Mouse (Mus musculus): ENCODE results near the gene Bicc1. TPM values are rescaled to one million over a fixed set of nuclear protein-coding genes. Genes with fewer than 3 reads are reported as not detected.
A peak's percentile ranks its signal among the peaks of the same experiment; 100 is the strongest.

The Bicc1 gene
- polyA plus RNA-seq (2012; ENCODE audit: insufficient read depth, low replicate concordance): 0.01 TPM in 1 of 2 replicates, not detected in the other

DNA sequence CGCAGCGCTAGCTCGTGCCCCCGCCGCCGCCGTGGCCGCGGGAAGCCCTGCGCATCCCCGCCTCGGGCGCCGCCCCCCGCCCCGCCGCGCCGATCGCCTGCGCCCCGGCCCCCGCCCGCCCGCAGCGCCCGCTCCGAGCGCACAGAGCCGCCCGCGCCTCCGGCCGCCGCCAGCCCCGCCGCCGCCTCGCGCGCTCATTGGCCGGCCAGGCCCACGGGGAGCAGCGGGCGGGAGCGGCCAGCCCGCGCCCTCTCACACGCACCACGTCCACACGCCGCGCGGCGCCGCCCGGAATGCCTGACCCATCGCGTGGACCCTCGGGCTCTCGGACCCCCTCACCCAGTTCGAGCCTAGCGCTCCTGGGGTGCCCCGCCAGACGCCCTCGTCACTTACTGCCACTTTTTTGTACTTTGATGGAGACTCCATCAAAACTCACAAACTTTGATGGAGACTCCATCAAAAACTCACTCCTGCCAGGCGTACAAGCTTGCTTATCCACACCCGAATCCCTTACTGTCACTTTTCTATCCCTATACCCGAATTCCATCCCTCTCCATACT lies at the start of gene Bicc1:
Bicc1 (minus strand) TSS at position 25 of the 560 bp plus-strand sequence.
- peak within 1 kb of the TSS; percentile 82 for H3K4me3 ChIP-seq (replicated peaks)
- peaks cover 37% of the 10 kb centered on the region for H3K27me3 ChIP-seq (replicated peaks)
- H3K9me3 ChIP-seq: peaks cover 25% of the 10 kb centered on the region
- no peaks in the 10 kb centered on the region for H3K36me3 ChIP-seq (replicated peaks; ENCODE audit: low read length)
- H3K4me1 ChIP-seq: peaks cover 10% of the 10 kb centered on the region
- TF ChIP-seq GATA1 (IDR thresholded peaks at IDR 0.05; ENCODE audit: borderline replicate concordance, low read length): no peak
- no peak for TF ChIP-seq FLI1 (IDR thresholded peaks at IDR 0.05; ENCODE audit: low read length)

DNA sequence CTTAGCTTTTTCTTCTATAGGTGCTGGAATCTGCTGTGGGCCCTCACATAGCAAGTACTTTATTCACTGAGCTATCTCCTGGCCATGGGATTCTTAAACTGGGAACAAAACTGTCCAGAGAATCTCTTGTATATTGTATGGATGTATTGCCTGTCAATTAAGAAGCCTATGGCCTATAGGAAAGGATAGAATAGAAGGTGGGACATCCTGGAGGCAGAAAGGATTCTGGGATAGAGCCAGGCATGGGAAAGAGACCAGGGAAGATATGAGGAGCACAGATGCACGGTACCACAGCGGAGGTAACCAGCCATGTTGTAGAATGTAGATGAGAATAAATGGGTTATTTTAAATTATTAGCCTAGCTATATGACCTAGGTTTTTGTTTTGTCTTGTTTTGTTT lies 42.0 kb upstream of the Bicc1 start:
- H3K4me1 ChIP-seq: no peaks in the 10 kb centered on the region
- H3K9me3 ChIP-seq: peaks cover 37% of the 10 kb centered on the region
- no peak for TF ChIP-seq GATA1 (IDR thresholded peaks at IDR 0.05; ENCODE audit: borderline replicate concordance, low read length)
- no peak for TF ChIP-seq FLI1 (IDR thresholded peaks at IDR 0.05; ENCODE audit: low read length)
- no peaks in the 10 kb centered on the region for H3K36me3 ChIP-seq (replicated peaks; ENCODE audit: low read length)
- H3K27me3 ChIP-seq (replicated peaks): no peaks in the 10 kb centered on the region
- no peak overlapping the region for H3K4me3 ChIP-seq (replicated peaks)

DNA sequence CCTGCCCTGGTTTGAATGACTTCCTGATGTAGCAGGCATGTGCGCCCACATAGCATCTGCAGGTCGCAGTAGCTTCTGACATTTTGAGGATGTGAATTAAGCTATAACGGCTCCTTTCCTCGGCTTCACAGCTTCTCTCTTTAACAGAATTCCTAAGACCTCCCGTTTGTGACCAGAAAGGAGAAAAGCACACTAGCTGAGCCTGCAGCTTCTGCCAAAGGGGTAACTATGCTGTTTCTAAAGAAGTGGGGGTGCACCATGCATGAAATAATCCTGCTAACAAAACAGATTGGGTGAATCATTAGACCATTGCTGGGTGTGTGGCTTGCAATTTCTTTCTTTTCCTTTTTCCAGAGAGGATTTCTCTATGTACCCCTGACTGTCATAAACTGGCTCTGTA lies 41.5 kb upstream of the Bicc1 start:
- no peak overlapping the region for H3K4me3 ChIP-seq (replicated peaks)
- no peak for TF ChIP-seq FLI1 (IDR thresholded peaks at IDR 0.05; ENCODE audit: low read length)
- no peak for TF ChIP-seq GATA1 (IDR thresholded peaks at IDR 0.05; ENCODE audit: borderline replicate concordance, low read length)
- no peaks in the 10 kb centered on the region for H3K4me1 ChIP-seq
- no peaks in the 10 kb centered on the region for H3K27me3 ChIP-seq (replicated peaks)
- no peaks in the 10 kb centered on the region for H3K36me3 ChIP-seq (replicated peaks; ENCODE audit: low read length)
- peaks cover 39% of the 10 kb centered on the region for H3K9me3 ChIP-seq

DNA sequence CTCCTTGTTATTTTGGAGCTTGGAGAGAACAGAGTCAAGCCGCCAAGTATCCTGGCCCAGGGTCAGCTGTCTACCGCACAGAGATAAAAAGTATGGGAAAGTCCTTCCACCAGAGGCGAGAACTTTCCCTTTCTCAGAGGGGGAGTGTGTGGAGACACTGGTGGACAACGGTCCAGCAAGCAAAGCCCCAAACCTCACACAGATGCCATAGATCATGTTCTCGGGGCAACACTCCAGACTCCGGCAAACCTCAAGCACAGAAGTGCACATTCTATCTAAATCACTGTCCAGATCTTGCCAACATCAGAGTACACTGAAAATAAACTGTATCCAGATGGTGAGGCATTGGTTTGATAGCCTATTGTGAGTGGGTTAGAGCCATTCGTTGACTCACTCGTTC lies 39.2 kb upstream of the Bicc1 start:
- peaks cover 36% of the 10 kb centered on the region for H3K9me3 ChIP-seq
- no peaks in the 10 kb centered on the region for H3K36me3 ChIP-seq (replicated peaks; ENCODE audit: low read length)
- H3K27me3 ChIP-seq (replicated peaks): no peaks in the 10 kb centered on the region
- no peaks in the 10 kb centered on the region for H3K4me1 ChIP-seq
- no peak overlapping the region for H3K4me3 ChIP-seq (replicated peaks)
- TF ChIP-seq FLI1 (IDR thresholded peaks at IDR 0.05; ENCODE audit: low read length) (no peak), GATA1 (IDR thresholded peaks at IDR 0.05; ENCODE audit: borderline replicate concordance, low read length) (no peak)

DNA sequence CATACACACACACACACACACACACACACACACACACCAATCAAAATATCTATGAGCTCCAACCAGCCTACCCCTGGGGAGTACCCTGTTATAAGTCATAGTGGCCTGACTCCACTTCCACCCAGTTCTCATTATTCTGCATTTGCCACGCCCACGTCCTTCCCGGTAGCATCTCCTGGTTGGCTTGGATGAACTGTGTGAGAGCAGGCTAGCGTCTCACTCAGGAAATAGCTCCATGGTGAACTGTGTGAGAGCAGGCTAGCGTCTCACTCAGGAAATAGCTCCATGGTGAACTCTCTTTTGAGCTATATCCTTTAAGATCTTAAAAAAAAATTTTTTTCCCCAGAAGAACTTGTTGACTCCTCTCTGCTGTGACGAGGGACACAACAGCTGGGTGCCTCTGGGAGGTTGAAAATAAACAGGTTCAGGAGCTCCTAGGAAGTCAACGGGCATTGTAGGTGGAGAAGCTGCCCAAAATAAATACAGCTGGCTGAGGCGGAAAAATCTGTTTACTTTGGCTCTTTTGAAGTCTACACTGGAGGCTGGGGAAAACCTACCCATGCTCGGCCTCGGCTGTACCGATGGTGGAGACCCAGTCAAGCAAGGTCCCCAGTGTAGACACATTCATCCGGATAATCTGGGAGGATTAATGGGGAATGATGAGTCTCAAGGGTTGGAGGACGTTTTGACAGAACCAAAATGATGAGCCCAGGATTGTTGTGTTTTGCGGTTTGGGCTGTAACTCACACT lies 37.7 kb upstream of the Bicc1 start:
- Histone ChIP-seq H3K9me3 (peaks cover 41% of the 10 kb centered on the region), H3K27me3 (replicated peaks) (no peaks in the 10 kb centered on the region), H3K36me3 (replicated peaks; ENCODE audit: low read length) (no peaks in the 10 kb centered on the region), H3K4me1 (no peaks in the 10 kb centered on the region), H3K4me3 (replicated peaks) (no peak overlapping the region)
- TF ChIP-seq GATA1 (IDR thresholded peaks at IDR 0.05; ENCODE audit: borderline replicate concordance, low read length) (no peak), FLI1 (IDR thresholded peaks at IDR 0.05; ENCODE audit: low read length) (no peak)

DNA sequence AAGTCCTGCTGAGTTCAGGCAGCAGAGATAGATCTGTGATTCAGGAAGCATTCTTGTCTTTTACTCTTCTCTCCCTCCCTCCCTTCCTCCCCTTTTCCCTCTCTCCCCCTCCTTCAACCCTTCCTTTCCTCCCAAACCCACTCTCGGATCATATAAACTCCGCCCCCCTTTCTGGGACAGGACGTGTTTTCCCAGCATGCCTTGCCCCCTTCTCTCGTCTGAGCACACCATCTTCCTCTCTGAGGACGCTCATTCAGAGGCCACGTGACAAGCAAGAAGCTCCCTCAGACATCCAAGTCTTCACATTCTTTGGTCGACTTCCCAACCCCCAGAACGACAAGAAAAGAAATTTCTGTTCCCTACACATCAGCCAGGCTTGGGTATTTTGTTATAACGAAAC lies 36.0 kb upstream of the Bicc1 start:
- no peaks in the 10 kb centered on the region for H3K36me3 ChIP-seq (replicated peaks; ENCODE audit: low read length)
- no peaks in the 10 kb centered on the region for H3K4me1 ChIP-seq
- TF ChIP-seq FLI1 (IDR thresholded peaks at IDR 0.05; ENCODE audit: low read length) (no peak), GATA1 (IDR thresholded peaks at IDR 0.05; ENCODE audit: borderline replicate concordance, low read length) (no peak)
- H3K27me3 ChIP-seq (replicated peaks): no peaks in the 10 kb centered on the region
- H3K9me3 ChIP-seq: peaks cover 45% of the 10 kb centered on the region
- H3K4me3 ChIP-seq (replicated peaks): no peak overlapping the region

DNA sequence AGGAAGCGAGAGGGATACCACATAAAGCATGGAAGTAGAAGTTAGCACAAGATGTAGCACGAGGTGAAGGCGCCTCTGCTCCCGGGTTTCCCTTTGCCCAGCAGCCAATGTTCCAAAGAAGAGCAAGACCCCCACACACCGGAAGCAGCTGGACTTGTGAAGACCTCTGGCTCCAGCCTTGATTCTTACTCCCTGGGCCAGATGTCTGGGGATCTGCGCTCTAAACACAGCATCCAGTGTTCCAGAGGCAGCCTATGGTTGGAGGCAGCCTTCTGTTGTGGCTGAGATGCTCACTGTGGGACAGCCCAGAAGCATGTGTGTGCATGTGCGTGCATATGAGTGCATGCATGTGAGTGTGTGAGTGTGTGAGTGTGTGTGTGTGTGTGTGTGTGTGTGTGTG lies 35.2 kb upstream of the Bicc1 start:
- Histone ChIP-seq H3K4me1 (no peaks in the 10 kb centered on the region), H3K9me3 (peaks cover 39% of the 10 kb centered on the region), H3K27me3 (replicated peaks) (no peaks in the 10 kb centered on the region), H3K4me3 (replicated peaks) (no peak overlapping the region), H3K36me3 (replicated peaks; ENCODE audit: low read length) (no peaks in the 10 kb centered on the region)
- TF ChIP-seq GATA1 (IDR thresholded peaks at IDR 0.05; ENCODE audit: borderline replicate concordance, low read length): no peak
- TF ChIP-seq FLI1 (IDR thresholded peaks at IDR 0.05; ENCODE audit: low read length): no peak

DNA sequence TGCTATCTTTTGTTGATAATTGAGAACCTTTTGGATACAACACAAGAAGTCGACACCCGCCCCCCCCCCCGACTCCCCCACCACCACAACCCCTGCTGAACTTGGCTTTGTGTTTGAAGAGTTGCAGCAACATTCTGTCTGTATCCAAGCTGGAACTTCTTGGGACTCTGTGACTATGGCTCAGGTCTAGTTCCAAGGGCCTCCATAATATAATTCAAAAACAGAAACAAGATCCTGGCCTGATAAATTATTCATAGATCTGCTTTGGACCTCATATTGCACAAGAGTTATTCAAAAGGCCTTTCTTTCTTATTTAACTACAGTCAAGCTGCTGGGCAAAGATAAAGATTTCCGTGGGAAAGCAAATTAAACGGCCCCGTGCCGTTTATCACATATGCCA lies 33.8 kb upstream of the Bicc1 start:
- peaks cover 30% of the 10 kb centered on the region for H3K9me3 ChIP-seq
- no peak overlapping the region for H3K4me3 ChIP-seq (replicated peaks)
- no peaks in the 10 kb centered on the region for H3K36me3 ChIP-seq (replicated peaks; ENCODE audit: low read length)
- H3K27me3 ChIP-seq (replicated peaks): no peaks in the 10 kb centered on the region
- no peaks in the 10 kb centered on the region for H3K4me1 ChIP-seq
- no peak for TF ChIP-seq FLI1 (IDR thresholded peaks at IDR 0.05; ENCODE audit: low read length)
- TF ChIP-seq GATA1 (IDR thresholded peaks at IDR 0.05; ENCODE audit: borderline replicate concordance, low read length): no peak

DNA sequence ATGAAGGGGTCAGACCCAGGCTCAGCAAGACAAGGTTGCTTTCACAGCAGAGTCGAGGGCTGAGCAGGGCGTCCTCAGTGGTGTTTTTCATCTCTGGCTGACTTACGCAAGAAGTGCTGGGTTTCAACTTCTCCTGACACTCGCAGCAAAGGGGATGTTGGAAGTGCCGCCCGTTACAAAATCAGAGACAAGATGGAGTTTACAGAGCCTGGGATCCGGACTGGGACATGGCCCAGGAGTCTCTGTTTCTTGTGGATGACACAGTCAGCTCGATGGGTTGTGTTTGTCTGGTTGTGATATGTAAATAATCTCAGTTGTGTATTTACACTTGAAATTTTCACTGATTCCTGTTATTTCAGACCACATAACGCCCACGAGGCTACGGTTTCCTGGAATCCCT lies 33.4 kb upstream of the Bicc1 start:
- Histone ChIP-seq H3K4me3 (replicated peaks) (no peak overlapping the region), H3K9me3 (peaks cover 28% of the 10 kb centered on the region), H3K36me3 (replicated peaks; ENCODE audit: low read length) (no peaks in the 10 kb centered on the region), H3K27me3 (replicated peaks) (no peaks in the 10 kb centered on the region), H3K4me1 (no peaks in the 10 kb centered on the region)
- TF ChIP-seq GATA1 (IDR thresholded peaks at IDR 0.05; ENCODE audit: borderline replicate concordance, low read length) (no peak), FLI1 (IDR thresholded peaks at IDR 0.05; ENCODE audit: low read length) (no peak)

DNA sequence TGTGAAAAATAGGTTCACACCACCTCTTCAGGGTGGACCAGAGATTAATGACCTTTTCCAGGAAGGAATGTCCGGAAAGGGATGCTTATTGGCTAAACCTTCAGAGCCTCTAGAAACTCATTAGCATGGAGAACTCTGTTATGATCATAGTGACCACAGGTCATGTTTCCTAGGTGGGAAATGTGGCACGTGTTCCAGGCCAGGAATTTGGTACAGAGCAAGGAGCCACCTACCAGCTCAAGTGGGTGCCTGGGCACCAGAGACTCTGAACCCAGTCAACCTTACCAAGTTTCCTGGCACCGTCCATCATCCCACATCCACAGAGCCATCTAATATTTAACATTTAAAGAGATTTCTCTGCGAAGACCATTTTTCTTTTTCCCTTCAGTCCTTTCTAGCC lies 29.2 kb upstream of the Bicc1 start:
- Histone ChIP-seq H3K9me3 (peaks cover 29% of the 10 kb centered on the region), H3K36me3 (replicated peaks; ENCODE audit: low read length) (no peaks in the 10 kb centered on the region), H3K4me3 (replicated peaks) (no peak overlapping the region), H3K27me3 (replicated peaks) (no peaks in the 10 kb centered on the region), H3K4me1 (no peaks in the 10 kb centered on the region)
- TF ChIP-seq FLI1 (IDR thresholded peaks at IDR 0.05; ENCODE audit: low read length): no peak
- no peak for TF ChIP-seq GATA1 (IDR thresholded peaks at IDR 0.05; ENCODE audit: borderline replicate concordance, low read length)
